In genomic region chr3:93447138-93447841, GRCm38 (mm10) we compare ENCODE assay signal across 8 mouse cellular contexts. TPM values are rescaled to one million over a fixed set of nuclear protein-coding genes. Genes with fewer than 3 reads are reported as not detected.
DNase-seq lines count a peak whose midpoint lies in the region; ATAC-seq lines count a peak whose summit lies in the region.

No protein-coding gene starts in this region.

- H3K36me3 ChIP-seq in forebrain, embryonic 12.5 days (replicated peaks): no peaks in the 10 kb centered on the region
- no peaks in the 10 kb centered on the region for H3K36me3 ChIP-seq in liver, embryonic 16.5 days (ENCODE audit: control insufficient read depth, insufficient read depth)
- no peaks in the 10 kb centered on the region for H3K36me3 ChIP-seq in neural tube, embryonic 14.5 days (ENCODE audit: control insufficient read depth, insufficient read depth, low read length)

- H3K27ac ChIP-seq in forebrain, embryonic 12.5 days: no peak overlapping the region
- H3K27ac ChIP-seq in liver, embryonic 16.5 days (ENCODE audit: low read length): no peak overlapping the region
- H3K27ac ChIP-seq in neural tube, embryonic 14.5 days (ENCODE audit: low read depth, low read length): no peak overlapping the region

- intact Hi-C loops in heart, postnatal 14 days (cut with DNase I): no loop called here

- WGBS in forebrain, embryonic 12.5 days: under 1% methylated on average over 59 of the region's 59 CpGs
- WGBS in large intestine, adult 2 months: under 1% methylated on average over 59 of the region's 59 CpGs
- under 1% methylated on average over 59 of the region's 59 CpGs for WGBS in liver, embryonic 16.5 days (ENCODE audit: insufficient replicate concordance)
- WGBS in neural tube, embryonic 14.5 days: under 1% methylated on average over 59 of the region's 59 CpGs

- H3K4me1 ChIP-seq in forebrain, embryonic 12.5 days: peaks cover 21% of the 10 kb centered on the region
- H3K4me1 ChIP-seq in liver, embryonic 16.5 days (ENCODE audit: control insufficient read depth, low read depth, low read length): peaks cover 4% of the 10 kb centered on the region
- 0 out of 2 replicates have a peak, but pooled peaks cover 4% of the 10 kb centered on the region for H3K4me1 ChIP-seq in neural tube, embryonic 14.5 days (ENCODE audit: control insufficient read depth, insufficient read depth, low read length)

- H3K4me2 ChIP-seq in forebrain, embryonic 12.5 days: peak overlapping the region; percentile 89
- peak overlapping the region; percentile 64 for H3K4me2 ChIP-seq in liver, embryonic 16.5 days (ENCODE audit: low read depth, low read length)
- peak overlapping the region; percentile 82 for H3K4me2 ChIP-seq in neural tube, embryonic 14.5 days (ENCODE audit: low read depth, low read length)

- H3K27me3 ChIP-seq in forebrain, embryonic 12.5 days: peaks cover 54% of the 10 kb centered on the region
- H3K27me3 ChIP-seq in liver, embryonic 16.5 days (ENCODE audit: control insufficient read depth, insufficient read depth, low read depth, low read length): peaks cover 56% of the 10 kb centered on the region
- peaks cover 10% of the 10 kb centered on the region for H3K27me3 ChIP-seq in neural tube, embryonic 14.5 days (ENCODE audit: control insufficient read depth, insufficient read depth, low read length)

- ATAC-seq in forebrain, embryonic 12.5 days (ENCODE audit: low FRiP score): peak; percentile 64
- ATAC-seq in liver, embryonic 16.5 days (ENCODE audit: low read depth): no peak
- ATAC-seq in neural tube, embryonic 14.5 days (ENCODE audit: low read depth): peak; percentile 74

- H3K4me3 ChIP-seq in forebrain, embryonic 12.5 days (replicated peaks): peak overlapping the region; percentile 51
- H3K4me3 ChIP-seq in liver, embryonic 16.5 days (ENCODE audit: low read depth, low read length): peak overlapping the region; percentile 50
- H3K4me3 ChIP-seq in neural tube, embryonic 14.5 days (ENCODE audit: low read depth, low read length): peak overlapping the region; percentile 48

- H3K9me3 ChIP-seq in forebrain, embryonic 12.5 days: no peaks in the 10 kb centered on the region
- no peaks in the 10 kb centered on the region for H3K9me3 ChIP-seq in liver, embryonic 16.5 days (replicated peaks; ENCODE audit: control insufficient read depth, low read length)
- H3K9me3 ChIP-seq in neural tube, embryonic 14.5 days (ENCODE audit: control insufficient read depth, low read length): no peaks in the 10 kb centered on the region

- H3K9ac ChIP-seq in forebrain, embryonic 12.5 days: peak overlapping the region; percentile 49
- no peak overlapping the region for H3K9ac ChIP-seq in liver, embryonic 16.5 days (ENCODE audit: low read depth, low read length)
- H3K9ac ChIP-seq in neural tube, embryonic 14.5 days (replicated peaks; ENCODE audit: low read depth, low read length): 0 out of 2 replicates have a peak overlapping the region, but pooled peaks have one; percentile 29

- DNase-seq in 3134 (ENCODE audit: extremely low read depth, insufficient read length, low spot score): peak; percentile 10
- DNase-seq in brain, adult 2 months (ENCODE audit: low read depth, low spot score): peak; percentile 93
- DNase-seq in heart, postnatal 14 days: peak; percentile 39 to 52
- peak; percentile 45 for DNase-seq in large intestine, adult 2 months (ENCODE audit: low read depth, low spot score)
- DNase-seq in urinary bladder, postnatal 36 days (ENCODE audit: low spot score in 2 of 2): peak; percentile 23 to 55

RNA-seq across cellular contexts. Expression of gene Tchh, which starts 5.2 kb away (rescaled TPM):
- 0.54 and 0.55 TPM in 2 replicates for polyA plus RNA-seq in forebrain, embryonic 12.5 days (2016; fragmentation: Nextera tagmentation; extraction: Ambion mirVana)
- under 1 TPM; 0.05 to 0.07 TPM for total RNA-seq in heart, postnatal 14 days (2021)
- 0.05 TPM in 2 replicates for polyA plus RNA-seq in large intestine, adult 2 months (2012; rRNA removed)
- 0.05 TPM in 2 replicates for polyA plus RNA-seq in liver, embryonic 16.5 days (2015; fragmentation: Nextera tagmentation; extraction: Ambion mirVana)
- polyA plus RNA-seq in neural tube, embryonic 14.5 days (2014; fragmentation: Nextera tagmentation; extraction: Ambion mirVana): 1.3 and 1.4 TPM in 2 replicates

RNA-seq across cellular contexts. Expression of gene Tchhl1, which starts 21.3 kb away (rescaled TPM):
- not detected in 2 replicates for polyA plus RNA-seq in forebrain, embryonic 12.5 days (2016; fragmentation: Nextera tagmentation; extraction: Ambion mirVana)
- not detected for total RNA-seq in heart, postnatal 14 days (2021)
- not detected in 2 replicates for polyA plus RNA-seq in large intestine, adult 2 months (2012; rRNA removed)
- polyA plus RNA-seq in liver, embryonic 16.5 days (2015; fragmentation: Nextera tagmentation; extraction: Ambion mirVana): not detected in 2 replicates
- polyA plus RNA-seq in neural tube, embryonic 14.5 days (2014; fragmentation: Nextera tagmentation; extraction: Ambion mirVana): 0.13 TPM in 1 of 2 replicates, not detected in the other

RNA-seq across cellular contexts. Expression of gene Rptn, which starts 53.8 kb away (rescaled TPM):
- polyA plus RNA-seq in forebrain, embryonic 12.5 days (2016; fragmentation: Nextera tagmentation; extraction: Ambion mirVana): not detected in 2 replicates
- under 1 TPM in 1 of 2 experiments, not detected in 1; 0.12 TPM for total RNA-seq in heart, postnatal 14 days (2021)
- 0.04 TPM in 1 of 2 replicates, not detected in the other for polyA plus RNA-seq in large intestine, adult 2 months (2012; rRNA removed)
- polyA plus RNA-seq in liver, embryonic 16.5 days (2015; fragmentation: Nextera tagmentation; extraction: Ambion mirVana): not detected in 2 replicates
- polyA plus RNA-seq in neural tube, embryonic 14.5 days (2014; fragmentation: Nextera tagmentation; extraction: Ambion mirVana): not detected in 2 replicates

Comparison
In these comparisons a context has a peak if more than half of its experiments do, and no peak if none do; other contexts are left out.
1. DNase-seq: peak in every context shown above with its lines; median percentile 93 in brain, adult 2 months; 46 in heart, postnatal 14 days; 45 in large intestine, adult 2 months; 39 in urinary bladder, postnatal 36 days; 10 in 3134.